Mouse (Mus musculus): ENCODE results near the gene Smoc2. TPM values are rescaled to one million over a fixed set of nuclear protein-coding genes. Genes with fewer than 3 reads are reported as not detected.

The Smoc2 gene
- polyA plus RNA-seq, 1 experiment, result 94.8 TPM

- H3K27ac ChIP-seq (ENCODE audit: insufficient read depth, low read length), result no peak overlapping the region
- DNase-seq (ENCODE audit: low read depth in 1 of 2, low spot score in 2 of 2), result no peak
- no peak overlapping the region for H3K4me3 ChIP-seq (ENCODE audit: extremely low read depth, insufficient read depth, insufficient read length)
- no peak for TF ChIP-seq POLR2A (IDR thresholded peaks at IDR 0.05; ENCODE audit: low read depth, low read length)
- TF ChIP-seq CTCF (IDR thresholded peaks at IDR 0.05; ENCODE audit: extremely low read depth, insufficient read depth, insufficient read length, insufficient replicate concordance), result no peak
- WGBS, result 77% methylated on average over 6 of the region's 6 CpGs
- H3K4me1 ChIP-seq (ENCODE audit: control insufficient read depth, insufficient read depth, insufficient read length), result no peaks in the 10 kb centered on the region
- no peaks in the 10 kb centered on the region for H3K27me3 ChIP-seq (ENCODE audit: control insufficient read depth, insufficient read depth, low read length)
- H3K36me3 ChIP-seq (ENCODE audit: control insufficient read depth, insufficient read depth, low read length), result no peaks in the 10 kb centered on the region
Measured at GRCm38 (mm10) chr17:14426481-14426880, 147.2 kb downstream of the Smoc2 start.

GRCm38 (mm10) chr17:14434717-14435116 lies 155.4 kb downstream of the Smoc2 start:
- TF ChIP-seq POLR2A (IDR thresholded peaks at IDR 0.05; ENCODE audit: low read depth, low read length), result no peak
- no peak overlapping the region for H3K4me3 ChIP-seq (ENCODE audit: extremely low read depth, insufficient read depth, insufficient read length)
- H3K27ac ChIP-seq (ENCODE audit: insufficient read depth, low read length), result no peak overlapping the region
- no peaks in the 10 kb centered on the region for H3K27me3 ChIP-seq (ENCODE audit: control insufficient read depth, insufficient read depth, low read length)
- H3K4me1 ChIP-seq (ENCODE audit: control insufficient read depth, insufficient read depth, insufficient read length), result no peaks in the 10 kb centered on the region
- no peaks in the 10 kb centered on the region for H3K36me3 ChIP-seq (ENCODE audit: control insufficient read depth, insufficient read depth, low read length)
- no peak for DNase-seq (ENCODE audit: low read depth in 1 of 2, low spot score in 2 of 2)
- 49% methylated on average over 4 of the region's 4 CpGs for WGBS

GRCm38 (mm10) chr17:14445611-14446010 lies 166.3 kb downstream of the Smoc2 start:
- no peaks in the 10 kb centered on the region for H3K27me3 ChIP-seq (ENCODE audit: control insufficient read depth, insufficient read depth, low read length)
- no peaks in the 10 kb centered on the region for H3K4me1 ChIP-seq (ENCODE audit: control insufficient read depth, insufficient read depth, insufficient read length)
- TF ChIP-seq POLR2A (IDR thresholded peaks at IDR 0.05; ENCODE audit: low read depth, low read length) (no peak), CTCF (IDR thresholded peaks at IDR 0.05; ENCODE audit: extremely low read depth, insufficient read depth, insufficient read length, insufficient replicate concordance) (no peak)
- 78% methylated on average over 5 of the region's 5 CpGs for WGBS
- no peak overlapping the region for H3K4me3 ChIP-seq (ENCODE audit: extremely low read depth, insufficient read depth, insufficient read length)
- no peak overlapping the region for H3K27ac ChIP-seq (ENCODE audit: insufficient read depth, low read length)
- no peak for DNase-seq (ENCODE audit: low read depth in 1 of 2, low spot score in 2 of 2)
- H3K36me3 ChIP-seq (ENCODE audit: control insufficient read depth, insufficient read depth, low read length), result no peaks in the 10 kb centered on the region

GRCm38 (mm10) chr17:14447275-14447674 lies 168.0 kb downstream of the Smoc2 start:
- TF ChIP-seq POLR2A (IDR thresholded peaks at IDR 0.05; ENCODE audit: low read depth, low read length) (no peak), CTCF (IDR thresholded peaks at IDR 0.05; ENCODE audit: extremely low read depth, insufficient read depth, insufficient read length, insufficient replicate concordance) (no peak)
- H3K36me3 ChIP-seq (ENCODE audit: control insufficient read depth, insufficient read depth, low read length), result no peaks in the 10 kb centered on the region
- H3K27ac ChIP-seq (ENCODE audit: insufficient read depth, low read length), result no peak overlapping the region
- no peaks in the 10 kb centered on the region for H3K4me1 ChIP-seq (ENCODE audit: control insufficient read depth, insufficient read depth, insufficient read length)
- WGBS, result 80% methylated on average over 5 of the region's 5 CpGs
- no peak for DNase-seq (ENCODE audit: low read depth in 1 of 2, low spot score in 2 of 2)
- no peak overlapping the region for H3K4me3 ChIP-seq (ENCODE audit: extremely low read depth, insufficient read depth, insufficient read length)
- H3K27me3 ChIP-seq (ENCODE audit: control insufficient read depth, insufficient read depth, low read length), result no peaks in the 10 kb centered on the region

Other genes with a start within 250 kb of the Smoc2 start
- gene Gm7358, start 220.0 kb upstream of the Smoc2 start, polyA plus RNA-seq (2012; rRNA removed), result not detected in 2 replicates
- gene Dact2, start 75.2 kb upstream of the Smoc2 start, polyA plus RNA-seq (2012; rRNA removed), result 0.39 and 0.41 TPM in 2 replicates

All from spleen, adult 2 months (tissue).